Mouse (Mus musculus) monocyte, adult 2 months (primary cell): ENCODE measurements around the gene Ovol1.

ENCODE experiments used
- DNase-seq, 2 experiments: peaks; one replicate each; pipeline ENCODE4 v3.0.0; 2022; ENCODE audit warnings: low spot score in 2 of 2, low read depth in 1 of 2

Gene Ovol1

GRCm38 (mm10) chr19:5569521-5569920 is 9.1 kb upstream of the Ovol1 start:
- DNase-seq = no peak

GRCm38 (mm10) chr19:5568470-5569140 is 8.2 kb upstream of the Ovol1 start:
- DNase-seq = peak; percentile 68 to 78

GRCm38 (mm10) chr19:5567534-5568469 is 7.4 kb upstream of the Ovol1 start, which contains the start of gene Ap5b1:
Ap5b1 (plus strand) TSS chr19:5568025.
- DNase-seq = peak; percentile 76 to 83

- no peak for DNase-seq
These were observed 6.7 kb upstream of the Ovol1 start for GRCm38 (mm10) chr19:5567180-5567533.

- no peak for DNase-seq
These were observed 5.9 kb upstream of the Ovol1 start for GRCm38 (mm10) chr19:5566316-5566715.

- DNase-seq = no peak
These were observed 2.3 kb upstream of the Ovol1 start for GRCm38 (mm10) chr19:5562776-5563175.

- DNase-seq = no peak
These were observed 1.4 kb upstream of the Ovol1 start for GRCm38 (mm10) chr19:5561886-5562285.

GRCm38 (mm10) chr19:5561252-5561790 is 875 bp upstream of the Ovol1 start:
- no peak for DNase-seq

GRCm38 (mm10) chr19:5559631-5560456 is 602 bp downstream of the Ovol1 start:
- no peak for DNase-seq

- DNase-seq = no peak
These were observed 1.2 kb downstream of the Ovol1 start for GRCm38 (mm10) chr19:5559229-5559628.

GRCm38 (mm10) chr19:5558770-5559169 is 1.7 kb downstream of the Ovol1 start:
- no peak for DNase-seq

GRCm38 (mm10) chr19:5558169-5558568 is 2.3 kb downstream of the Ovol1 start:
- DNase-seq = no peak

GRCm38 (mm10) chr19:5554212-5554611 is 6.2 kb downstream of the Ovol1 start:
- no peak for DNase-seq

- no peak for DNase-seq
These were observed 6.6 kb downstream of the Ovol1 start for GRCm38 (mm10) chr19:5553802-5554201.

GRCm38 (mm10) chr19:5547471-5548056 is 12.9 kb downstream of the Ovol1 start:
- no peak for DNase-seq

- no peak for DNase-seq
These were observed 16.4 kb downstream of the Ovol1 start for GRCm38 (mm10) chr19:5544031-5544430.

GRCm38 (mm10) chr19:5543362-5543761 is 17.1 kb downstream of the Ovol1 start:
- no peak for DNase-seq

GRCm38 (mm10) chr19:5538786-5539185 is 21.7 kb downstream of the Ovol1 start:
- DNase-seq = no peak

- no peak for DNase-seq
These were observed 27.9 kb downstream of the Ovol1 start for GRCm38 (mm10) chr19:5532520-5532919.

- no peak for DNase-seq
These were observed 30.3 kb downstream of the Ovol1 start for GRCm38 (mm10) chr19:5530138-5530524.
